Mouse (Mus musculus) mouse trophoblast stem cell (cell line): ENCODE results near the gene Dus3l.

Experiments
- in situ Hi-C, 2 experiments: fragments of 300-500 bp; cut with MseI, MboI; formaldehyde crosslinking; loops; 2 replicates in 1 of 2; 3 replicates in 1 of 2; pipeline ENCODE4 v1.15.1; 2025

Dus3l gene

DNA sequence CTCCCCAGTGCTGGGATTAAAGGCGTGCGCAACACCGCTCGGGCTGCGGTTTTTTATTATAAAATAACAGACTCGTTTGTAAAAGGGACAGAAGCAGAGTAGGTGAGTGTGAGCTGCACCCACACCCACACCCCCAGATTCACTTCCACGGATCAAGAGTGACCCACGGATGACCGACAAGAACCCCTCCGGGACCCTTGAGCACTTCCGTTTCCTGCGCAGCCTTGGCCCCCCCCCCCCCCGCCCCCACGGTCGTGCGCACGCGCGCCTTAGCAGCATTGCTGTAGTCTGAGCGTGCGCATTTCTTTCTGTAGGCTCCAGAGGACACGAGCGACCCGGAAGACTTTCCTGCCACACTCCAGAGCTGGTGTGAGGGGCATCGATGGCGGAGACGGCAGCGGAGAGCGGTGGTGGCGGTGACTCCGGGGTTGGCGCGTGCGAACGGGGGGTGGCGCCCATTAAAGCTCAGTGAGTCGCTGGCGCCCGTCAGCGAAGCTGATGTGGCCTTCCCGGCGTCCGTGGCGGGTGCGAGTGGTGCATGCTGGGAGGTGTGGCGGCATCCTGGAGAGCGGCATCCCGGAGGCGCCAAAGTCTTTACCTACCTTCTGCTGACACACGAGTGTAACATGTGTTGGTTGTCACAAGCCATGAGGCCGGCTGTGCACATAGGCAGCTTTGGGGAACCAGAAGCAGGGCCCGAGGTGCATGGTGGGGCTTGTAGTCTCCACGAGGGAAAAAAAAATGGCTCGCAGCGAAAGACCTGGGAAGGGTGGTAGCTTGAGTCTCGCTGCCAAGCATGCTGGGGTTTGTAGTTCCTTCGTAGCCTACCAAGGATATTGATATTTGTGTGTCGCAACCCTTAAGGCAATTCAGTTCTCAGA is at the start of gene Dus3l:
Dus3l (plus strand) TSS at position 284 of the 881 bp plus-strand sequence.
- in situ Hi-C loops, result no loop called here

DNA sequence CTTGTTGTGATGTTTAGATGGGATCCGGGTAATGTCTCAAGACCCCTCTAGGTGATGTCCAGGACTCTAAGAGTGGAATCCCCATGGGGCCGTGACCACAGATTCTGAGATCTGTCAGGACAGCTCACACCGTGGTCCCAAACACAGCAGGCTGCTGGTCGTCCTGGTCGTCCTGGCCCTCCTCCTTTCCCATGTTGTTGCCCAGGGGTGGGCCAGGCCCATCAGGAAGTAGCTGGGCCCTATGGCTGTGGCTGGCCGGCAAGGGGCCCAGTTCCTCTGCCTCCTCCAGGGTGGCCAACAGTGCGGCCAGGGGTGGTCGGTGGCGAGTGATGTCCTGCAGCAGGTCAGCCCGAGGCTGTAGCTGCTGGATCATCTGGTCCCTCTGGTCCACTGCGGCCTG is 49.2 kb upstream of the Dus3l start:
- in situ Hi-C loops, result no loop called here

DNA sequence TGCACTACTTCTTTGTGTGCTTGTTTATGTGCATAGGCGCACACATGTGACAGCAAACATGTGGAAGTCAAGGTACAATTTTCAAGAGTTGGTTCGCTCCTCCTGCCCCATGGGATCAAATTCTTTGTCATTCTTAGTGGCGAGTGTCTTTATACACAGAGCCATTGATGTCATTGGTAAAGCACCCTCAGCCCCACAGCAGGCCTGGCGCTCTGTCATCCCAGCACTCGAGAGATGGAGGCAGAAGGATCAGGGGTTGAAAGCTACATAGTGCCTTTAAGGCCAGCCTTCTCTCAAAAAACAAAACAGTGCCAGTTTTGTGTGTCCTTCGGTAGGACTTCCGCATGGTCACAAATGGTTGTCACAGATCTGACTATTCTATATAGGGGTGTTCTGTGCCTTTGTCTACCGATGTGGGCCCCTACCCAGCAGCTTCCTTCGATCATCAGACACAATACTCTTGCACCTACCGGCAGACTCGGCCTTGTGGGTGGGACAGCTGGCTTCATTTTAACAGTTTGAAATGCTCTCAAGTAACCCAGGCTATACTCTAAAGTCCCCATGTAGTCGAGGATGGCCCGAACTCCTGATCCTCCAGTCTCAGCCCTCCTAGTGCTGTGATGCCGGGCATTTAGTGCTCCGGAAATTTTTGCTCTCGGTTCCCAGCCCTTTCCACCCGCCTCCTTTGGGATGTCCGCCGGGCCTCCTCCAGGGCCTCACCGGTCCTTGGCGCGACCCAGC is 48.5 kb upstream of the Dus3l start:
- in situ Hi-C loops, result no loop called here

DNA sequence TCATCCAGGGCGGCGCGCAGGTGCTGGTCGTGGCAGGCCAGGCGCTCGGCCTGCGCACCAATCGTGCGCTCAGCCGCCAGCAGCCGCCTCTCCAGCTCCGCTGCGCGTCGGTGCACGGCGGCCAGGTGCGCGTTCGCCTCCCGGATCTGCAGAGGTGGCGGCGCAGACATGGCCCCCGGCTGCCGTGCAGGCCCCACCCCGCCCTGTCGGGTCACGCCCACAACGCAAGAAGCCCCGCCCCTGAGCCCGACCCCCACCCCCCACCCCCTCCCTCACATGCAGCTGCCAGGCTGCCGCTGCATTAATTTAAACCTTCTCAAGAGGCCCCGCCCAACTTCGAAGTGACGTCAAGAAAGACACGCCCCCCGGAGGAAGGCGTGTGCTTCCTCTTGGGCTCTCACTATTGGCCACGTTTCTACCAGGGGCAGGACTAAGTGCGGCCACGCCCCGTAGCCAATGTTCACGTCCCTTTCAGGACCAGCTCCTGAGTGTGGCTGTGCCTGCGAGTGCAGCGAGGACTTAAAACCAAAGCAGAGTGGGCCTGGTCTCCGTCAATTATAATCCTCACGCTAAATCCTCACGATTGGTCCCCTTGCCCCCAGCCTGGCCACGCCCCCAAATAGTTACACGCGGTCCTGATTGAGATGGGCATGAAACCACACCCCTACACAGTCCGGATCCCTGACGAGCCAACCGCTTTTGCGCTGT is 47.7 kb upstream of the Dus3l start:
- in situ Hi-C loops, result no loop called here

DNA sequence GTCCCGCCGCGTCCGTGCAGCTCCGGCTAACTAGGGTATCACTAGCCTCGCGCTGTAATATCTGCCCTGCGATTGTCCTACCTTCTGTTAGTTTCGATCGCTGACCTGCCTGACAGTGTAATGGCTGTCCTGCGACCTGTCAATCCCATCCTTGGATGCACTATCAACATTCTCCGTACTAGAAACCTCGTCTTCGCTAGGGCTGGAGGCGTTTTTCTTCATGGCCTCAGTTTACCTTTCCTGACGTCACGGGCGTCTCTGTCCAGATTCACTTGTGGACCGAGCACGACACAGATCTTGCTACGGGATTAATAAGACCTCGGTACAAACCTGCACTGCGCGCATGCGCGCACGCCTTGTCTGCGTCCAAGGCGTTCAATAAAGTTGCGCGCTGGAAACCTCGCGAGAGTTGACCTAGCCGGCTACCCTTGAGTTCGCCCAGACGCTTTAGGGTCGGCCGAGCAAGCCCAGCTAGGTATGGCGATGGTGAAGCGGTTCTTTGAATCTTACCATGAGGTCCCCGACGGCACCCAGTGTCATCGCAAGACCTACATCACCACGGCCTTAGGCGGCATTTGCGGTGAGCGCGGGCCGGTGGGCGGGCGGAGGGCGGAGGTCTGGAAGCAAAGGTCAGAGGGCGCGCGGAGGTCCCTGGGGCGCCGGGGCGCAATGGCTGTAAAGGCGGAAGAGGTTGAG is 47.0 kb upstream of the Dus3l start, which contains the start of the genes Ndufa11 and Vmac:
Ndufa11 (plus strand) TSS at position 405 of the 696 bp plus-strand sequence.
Vmac (minus strand) TSS at position 660 of the 696 bp plus-strand sequence.
- in situ Hi-C loops, result no loop called here

DNA sequence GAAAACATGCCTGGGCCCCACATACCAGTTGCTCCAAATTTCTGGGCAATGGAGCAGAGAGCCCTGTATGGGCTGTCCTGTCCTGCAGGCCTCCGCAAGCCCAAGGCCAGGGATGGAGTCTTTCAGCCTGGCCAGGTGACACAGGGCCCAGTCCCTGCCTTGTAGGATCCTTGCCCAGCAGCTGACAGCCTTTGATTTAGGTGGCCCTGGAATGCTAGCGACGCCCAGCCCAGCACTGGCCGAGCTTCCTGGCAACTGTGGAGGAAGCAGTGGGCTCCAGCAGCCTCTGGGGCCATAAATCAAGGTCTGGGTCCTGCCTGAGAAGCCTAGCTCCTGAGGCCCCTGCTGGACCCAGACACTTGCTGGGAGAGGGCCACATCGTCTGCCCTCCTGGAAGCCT is 42.1 kb upstream of the Dus3l start:
- in situ Hi-C loops, result no loop called here

DNA sequence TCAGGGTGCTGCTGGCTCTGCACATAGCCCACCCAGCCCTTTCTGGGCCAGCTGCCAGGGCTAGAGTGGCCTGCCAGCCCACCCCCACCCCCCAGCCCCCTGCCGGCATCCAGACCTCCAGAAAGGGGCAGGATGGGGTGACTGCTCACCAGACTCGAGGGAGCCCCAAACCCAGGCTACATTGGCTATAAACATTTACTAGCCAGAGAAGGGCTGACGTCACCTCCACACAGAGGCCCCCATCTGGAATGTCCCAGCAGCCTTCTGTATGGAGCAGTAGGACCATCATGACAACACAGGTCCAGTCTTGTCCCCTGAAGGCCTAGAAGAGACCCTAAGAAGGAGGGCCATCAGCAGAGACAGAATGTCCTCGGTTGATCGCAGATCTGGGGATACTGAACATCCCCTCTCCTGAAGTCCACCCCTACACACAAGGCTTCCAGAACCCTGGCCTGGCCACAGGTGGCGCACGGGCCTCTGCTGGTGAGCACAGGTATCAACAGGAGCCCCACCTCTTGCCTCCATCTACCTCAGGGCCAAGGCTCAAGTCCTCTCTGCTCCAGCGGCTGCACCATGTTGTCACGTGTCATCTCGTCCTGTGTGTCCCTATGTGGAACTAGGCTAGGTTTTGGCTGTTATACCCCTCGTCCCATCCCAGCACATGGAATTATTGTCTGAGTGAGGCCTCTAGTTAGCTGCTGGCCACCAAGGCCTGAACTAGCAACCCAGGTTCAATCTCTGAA is 41.0 kb upstream of the Dus3l start:
- in situ Hi-C loops, result no loop called here

DNA sequence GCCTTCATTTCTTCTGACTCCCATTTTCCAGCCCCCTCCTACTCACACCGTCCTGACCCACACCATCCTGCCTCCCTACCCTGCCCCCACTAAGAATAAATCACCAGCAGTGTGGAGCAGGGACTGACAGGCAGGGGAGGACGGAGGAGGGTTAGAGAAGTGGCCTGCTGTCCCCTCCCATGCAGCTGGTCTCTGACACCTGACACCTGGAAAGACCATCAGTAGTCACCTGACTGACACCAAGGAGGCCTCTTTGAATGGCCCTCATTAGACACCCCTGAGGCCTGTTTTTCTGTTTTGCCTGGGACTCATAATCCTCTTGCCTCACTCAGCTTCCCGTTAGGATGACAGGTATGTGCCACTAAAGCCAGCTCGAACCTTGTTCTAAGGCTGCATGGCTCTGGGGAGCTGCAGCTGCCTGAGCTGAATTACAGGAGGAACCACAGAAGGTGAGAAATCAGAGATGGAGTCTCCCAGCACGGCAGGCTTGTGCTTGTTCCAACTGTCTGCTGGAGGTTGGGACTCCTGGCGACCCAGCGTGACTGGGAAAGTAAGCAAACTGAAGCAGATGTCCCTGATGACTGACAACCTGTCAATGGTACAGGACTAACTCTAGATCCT is 37.4 kb upstream of the Dus3l start:
- in situ Hi-C loops, result no loop called here

DNA sequence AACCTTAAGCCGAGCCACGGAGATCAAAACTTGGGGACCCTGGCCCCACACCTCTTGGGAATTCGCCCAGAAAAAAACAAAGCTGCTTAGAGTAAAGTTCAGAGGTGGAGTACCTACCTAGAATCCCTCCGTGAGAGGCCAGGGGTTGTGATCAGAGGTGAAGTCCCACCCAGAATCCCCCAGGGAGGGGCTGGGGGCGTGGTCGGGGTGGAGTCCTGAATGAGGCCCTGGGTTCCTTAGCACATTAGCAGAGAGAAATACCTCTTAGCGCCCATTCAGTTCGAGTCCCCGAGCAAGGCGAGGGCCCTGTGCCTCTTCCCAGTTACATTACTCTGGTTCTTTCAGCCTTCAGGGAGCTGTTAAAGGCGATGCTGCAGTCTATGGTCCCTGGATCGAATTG is 36.9 kb upstream of the Dus3l start:
- in situ Hi-C loops, result no loop called here

DNA sequence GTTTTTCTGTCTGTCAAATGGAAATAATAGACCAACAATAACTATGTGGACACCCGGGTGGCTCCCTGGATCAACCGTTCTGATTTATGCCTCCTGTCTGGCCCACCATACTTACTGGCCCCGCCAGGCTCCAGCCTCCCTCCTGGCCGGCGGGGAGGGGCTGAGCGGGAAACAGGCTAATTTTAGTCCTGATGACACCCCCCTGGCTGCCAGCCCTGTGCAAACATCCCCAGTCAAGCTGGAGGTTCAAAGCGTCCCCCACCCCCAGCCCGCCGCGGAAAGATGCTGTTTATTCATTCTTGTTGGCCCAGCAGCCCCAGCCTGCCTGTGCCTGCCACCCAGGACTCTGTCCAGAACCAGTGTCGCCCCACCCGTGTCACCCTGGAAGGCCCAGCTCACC is 36.4 kb upstream of the Dus3l start:
- in situ Hi-C loops, result no loop called here

DNA sequence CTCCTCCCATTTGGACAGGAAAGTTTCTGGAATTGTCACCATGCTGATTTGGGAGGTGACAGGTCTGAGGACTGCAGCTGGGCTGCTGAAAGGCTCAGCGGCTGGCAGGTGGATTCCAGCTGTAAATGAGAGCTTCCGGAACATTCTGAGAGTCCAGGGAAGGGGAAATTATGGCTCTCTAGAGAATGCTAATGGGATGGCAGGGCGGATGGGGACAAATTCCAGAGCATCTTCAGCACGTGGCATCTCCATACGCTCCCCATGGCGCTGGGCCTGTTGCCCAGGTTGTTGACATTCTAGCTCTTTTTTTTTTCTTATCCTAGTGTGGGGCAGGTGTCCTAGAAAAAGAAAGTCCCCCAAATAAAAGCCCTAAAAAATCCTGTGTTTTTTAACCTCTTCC is 35.4 kb upstream of the Dus3l start:
- in situ Hi-C loops, result no loop called here

DNA sequence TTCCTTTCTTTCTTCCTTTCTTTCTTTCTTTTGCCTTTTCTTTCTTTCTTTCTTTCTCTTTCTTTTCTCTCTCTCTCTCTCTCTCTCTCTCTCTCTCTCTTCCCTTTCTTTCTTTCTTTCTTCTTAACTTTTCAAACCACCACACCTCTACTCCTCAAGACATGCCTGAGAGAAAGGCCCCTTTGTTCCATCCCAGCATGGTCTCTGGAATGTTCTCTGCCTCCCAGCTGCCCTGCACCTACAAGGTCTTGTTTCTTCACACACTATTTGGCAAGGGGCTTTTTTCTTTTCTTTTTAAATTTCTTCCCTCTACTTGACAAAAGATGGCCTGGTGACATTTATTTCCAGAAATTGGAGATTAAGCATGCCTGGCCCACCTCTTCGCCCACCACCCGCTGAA is 34.9 kb upstream of the Dus3l start:
- in situ Hi-C loops, result no loop called here

DNA sequence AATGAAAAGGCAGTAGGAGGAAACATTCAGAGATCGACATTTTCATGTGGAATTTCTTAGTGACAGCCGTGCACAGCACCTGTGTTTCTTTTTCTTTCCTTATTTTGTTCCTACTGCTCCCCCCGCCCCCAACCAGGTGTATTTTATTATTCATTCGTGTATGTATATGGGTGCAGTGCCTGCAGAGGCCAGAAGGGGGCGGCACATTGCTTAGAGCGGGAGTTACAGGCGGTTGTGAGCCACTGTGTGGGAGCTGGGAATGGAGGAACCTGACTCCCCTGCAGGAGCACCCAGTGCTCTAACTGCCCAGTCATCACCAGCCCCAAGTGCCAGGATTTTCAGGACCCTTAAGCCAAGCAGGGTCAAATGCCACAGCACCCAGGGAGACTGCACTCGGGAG is 28.0 kb upstream of the Dus3l start:
- in situ Hi-C loops, result no loop called here

DNA sequence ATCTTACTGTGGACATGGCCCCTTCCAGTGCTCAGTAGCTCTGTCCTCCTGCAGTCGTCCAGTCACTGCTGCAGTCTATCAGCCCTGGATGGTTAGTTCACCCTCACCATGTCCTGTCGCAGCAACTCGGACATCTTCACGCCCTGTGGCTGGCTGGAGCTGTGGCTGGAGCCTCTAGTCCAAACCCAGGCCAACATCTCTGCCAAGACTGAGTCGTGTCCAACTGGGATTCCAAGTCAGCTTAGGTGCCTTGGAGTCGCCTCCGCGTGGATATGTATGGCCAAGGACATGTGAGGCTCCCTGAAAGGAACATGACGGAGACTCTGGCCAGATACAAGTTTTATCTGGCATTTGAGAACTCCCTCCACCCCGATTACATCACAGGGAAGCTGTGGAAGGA is 26.3 kb upstream of the Dus3l start:
- in situ Hi-C loops, result no loop called here

DNA sequence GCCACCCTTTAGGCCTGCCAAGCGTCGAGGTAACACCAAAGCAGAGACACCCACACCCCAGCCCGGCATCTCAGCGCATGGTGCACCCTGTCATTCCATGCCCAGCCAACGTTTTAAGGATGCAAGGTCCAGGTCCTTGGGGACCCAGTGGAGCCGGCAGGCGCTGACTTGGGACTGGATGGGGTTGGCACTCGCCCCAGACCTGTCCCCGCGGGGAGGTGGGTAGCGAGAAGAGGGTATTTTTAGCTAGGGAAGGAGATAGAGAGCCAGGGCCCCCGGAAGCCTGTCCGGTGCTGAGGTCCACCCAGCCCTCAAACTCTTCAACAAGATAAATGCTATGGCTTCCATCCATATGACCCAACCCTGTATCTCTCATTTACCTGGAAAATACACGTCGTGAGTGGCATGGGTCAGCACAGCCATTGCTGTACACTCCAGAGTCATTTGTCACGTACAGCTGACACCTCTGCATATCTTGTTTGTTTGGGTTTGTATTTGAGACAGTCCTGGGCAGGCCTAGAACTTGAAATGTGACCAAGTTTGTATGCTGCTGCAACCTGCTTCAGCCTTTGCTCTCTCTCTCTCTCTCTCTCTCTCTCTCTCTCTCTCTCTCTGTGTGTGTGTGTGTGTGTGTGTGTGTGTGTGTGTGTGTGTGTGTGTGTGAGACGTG is 24.3 kb upstream of the Dus3l start:
- in situ Hi-C loops, result no loop called here

DNA sequence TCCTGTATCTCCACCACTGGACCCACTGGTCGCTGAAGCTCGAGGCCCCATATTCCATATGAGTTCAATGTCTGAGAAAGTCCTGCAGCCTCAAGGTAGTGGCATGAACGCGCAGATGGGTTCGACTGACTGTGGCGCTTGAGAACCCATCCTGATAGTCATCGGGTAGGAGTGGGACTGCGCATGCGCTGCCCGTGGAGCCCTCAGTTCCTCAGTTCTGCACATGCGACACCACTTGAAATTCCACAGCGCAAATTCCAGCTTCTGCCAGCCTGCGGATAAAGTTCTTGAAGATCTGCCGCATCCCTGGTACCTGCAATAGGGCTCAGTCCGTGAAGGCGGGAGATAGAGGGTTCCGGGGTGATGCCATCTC is 23.8 kb upstream of the Dus3l start:
- in situ Hi-C loops, result no loop called here

DNA sequence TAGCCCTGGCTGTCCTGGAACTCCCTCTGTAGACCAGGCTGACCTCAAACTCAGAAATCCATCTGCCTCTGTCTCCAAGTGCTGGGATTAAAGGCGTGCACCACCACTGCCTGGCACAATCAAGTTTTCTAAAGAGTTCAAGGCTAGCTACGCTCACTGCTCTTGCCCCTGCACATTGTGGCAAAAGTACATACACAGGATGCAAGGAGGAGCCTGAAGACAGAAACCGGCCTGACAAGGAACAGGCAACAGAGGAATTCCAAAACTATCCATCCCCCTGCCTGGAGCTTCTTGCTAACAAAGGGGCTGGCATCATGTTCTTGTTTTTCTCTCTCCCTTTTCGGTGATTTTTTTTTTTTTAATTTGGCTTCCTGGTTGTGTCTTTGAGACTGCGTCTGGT is 20.4 kb upstream of the Dus3l start:
- in situ Hi-C loops, result no loop called here

DNA sequence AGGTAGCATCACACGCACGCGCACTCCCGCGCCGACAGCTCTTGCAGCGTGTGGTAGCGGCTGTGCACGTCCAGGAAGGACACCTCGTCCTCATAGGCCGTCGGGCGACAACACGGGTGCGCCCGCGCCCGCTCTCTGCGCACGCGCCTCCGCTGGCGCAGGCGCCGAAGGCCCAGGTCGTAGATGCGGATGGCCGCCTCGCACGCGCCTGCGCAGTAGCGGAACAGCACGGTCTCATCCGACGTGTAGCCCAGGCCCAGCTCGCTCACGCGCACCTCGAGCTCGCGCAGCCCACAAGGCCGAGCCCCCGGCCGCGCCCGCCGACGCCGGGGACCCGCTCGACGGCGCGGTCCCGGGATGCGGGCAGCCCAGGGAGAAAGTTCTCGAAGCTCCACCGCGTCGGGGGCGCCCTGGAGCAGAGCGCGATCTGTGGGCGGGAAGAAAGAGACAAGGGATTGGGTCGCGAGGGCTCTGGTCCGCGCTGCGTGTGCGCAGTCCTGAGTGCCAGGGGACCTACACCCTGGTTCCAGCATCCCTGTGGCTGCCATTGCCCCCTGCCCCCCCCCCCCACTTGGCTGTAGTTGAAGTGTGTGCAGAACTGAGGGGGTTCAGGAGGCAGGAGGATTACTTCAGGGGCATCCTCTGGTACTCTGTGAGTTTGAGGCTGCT is 13.0 kb upstream of the Dus3l start:
- in situ Hi-C loops, result no loop called here

DNA sequence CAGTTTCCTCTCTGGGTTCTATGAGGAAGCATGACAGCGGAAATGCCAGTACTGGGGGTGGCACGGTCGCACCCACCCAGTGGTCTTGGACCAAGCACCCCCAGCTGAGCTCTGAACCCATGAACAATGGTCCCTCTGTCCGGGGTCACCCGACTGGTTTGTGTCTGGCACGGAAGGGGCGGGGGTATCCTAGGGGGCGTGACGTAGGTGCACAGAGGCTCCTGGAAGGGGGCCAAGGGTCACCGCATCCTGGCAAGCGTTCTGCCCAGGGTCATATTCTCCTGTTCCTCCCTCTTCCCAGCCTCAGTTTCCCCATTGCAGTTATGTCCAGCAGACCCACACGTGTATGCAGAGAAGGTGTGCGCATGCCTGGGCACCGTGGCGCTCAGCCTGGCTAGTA is 11.1 kb upstream of the Dus3l start:
- in situ Hi-C loops, result no loop called here
